Mouse (Mus musculus): ENCODE results near the gene Srms. TPM values are rescaled to one million over a fixed set of nuclear protein-coding genes. Genes with fewer than 3 reads are reported as not detected.
A peak's percentile ranks its signal among the peaks of the same experiment; 100 is the strongest.

Gene Srms
- polyA plus RNA-seq, 1 experiment from 2014 or later = 2.6 TPM

DNA sequence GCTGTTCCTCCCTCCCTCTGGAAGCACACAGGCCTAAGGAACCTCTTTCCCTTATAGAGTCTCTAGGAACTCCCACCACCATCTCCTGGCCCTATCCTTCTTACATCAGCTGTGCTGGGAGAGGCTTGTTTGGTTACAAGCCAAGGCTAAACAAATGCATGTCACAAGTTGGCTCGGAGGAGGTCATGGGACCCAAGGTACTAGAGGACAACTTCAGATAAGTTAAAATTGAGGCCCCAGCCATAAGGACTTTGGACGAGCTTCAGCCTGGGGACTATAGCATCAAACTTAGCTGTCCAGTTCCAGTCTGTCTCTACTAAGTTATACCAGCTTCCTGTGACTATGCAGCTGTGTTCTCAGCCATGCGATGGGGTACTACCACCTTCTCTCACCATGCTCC lies 14.1 kb upstream of the Srms start:
- 68% methylated on average over 3 of the region's 3 CpGs for WGBS
- 0 out of 2 replicates have a peak, but pooled peaks have one; percentile 2 for ATAC-seq
- Histone ChIP-seq H3K27ac (ENCODE audit: low read length) (no peak overlapping the region), H3K36me3 (ENCODE audit: insufficient read depth, low read length) (peaks cover 21% of the 10 kb centered on the region; the same call in 1 of the 2 replicates), H3K4me1 (ENCODE audit: insufficient read depth, low read depth, low read length) (peaks cover 5% of the 10 kb centered on the region; the same call in 1 of the 2 replicates), H3K9ac (replicated peaks; ENCODE audit: low read depth) (no peak overlapping the region), H3K9me3 (ENCODE audit: low read length) (no peaks in the 10 kb centered on the region), H3K4me3 (ENCODE audit: low read depth, low read length) (no peak overlapping the region), H3K27me3 (replicated peaks; ENCODE audit: insufficient read depth, low read length) (no peaks in the 10 kb centered on the region), H3K4me2 (replicated peaks; ENCODE audit: low read depth, low read length) (no peak overlapping the region)
- no peak for TF ChIP-seq EP300 (IDR thresholded peaks at IDR 0.05)
- no peak for TF ChIP-seq CTCF (IDR thresholded peaks at IDR 0.05)
- DNase-seq (ENCODE audit: low spot score) = no peak

DNA sequence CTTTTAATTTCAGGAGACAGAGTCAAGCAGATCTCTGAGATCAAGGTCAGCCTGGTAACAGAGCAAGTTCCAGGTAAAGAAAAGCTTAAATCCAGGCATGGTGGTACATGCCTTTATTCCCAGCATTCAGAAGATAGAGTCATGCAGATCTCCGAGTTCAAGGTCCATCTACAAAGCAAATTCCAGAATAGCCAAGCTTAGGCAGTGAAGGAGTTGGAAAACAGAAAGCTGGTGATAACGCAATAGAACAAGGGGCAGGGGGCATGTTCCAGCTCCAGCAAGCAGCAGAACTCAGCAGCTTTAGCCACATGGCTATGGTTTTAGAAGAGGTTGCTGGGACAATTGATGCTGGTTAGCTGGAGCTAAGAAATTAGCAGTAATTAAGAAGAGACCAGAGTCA lies 12.0 kb upstream of the Srms start:
- H3K4me2 ChIP-seq (replicated peaks; ENCODE audit: low read depth, low read length) = no peak overlapping the region
- H3K9me3 ChIP-seq (ENCODE audit: low read length) = no peaks in the 10 kb centered on the region
- H3K27ac ChIP-seq (ENCODE audit: low read length) = no peak overlapping the region
- no peak for ATAC-seq
- DNase-seq (ENCODE audit: low spot score) = no peak
- no peak overlapping the region for H3K4me3 ChIP-seq (ENCODE audit: low read depth, low read length)
- peaks cover 6% of the 10 kb centered on the region; the same call in 1 of the 2 replicates for H3K36me3 ChIP-seq (ENCODE audit: insufficient read depth, low read length)
- H3K9ac ChIP-seq (replicated peaks; ENCODE audit: low read depth) = no peak overlapping the region
- TF ChIP-seq EP300 (IDR thresholded peaks at IDR 0.05) (no peak), CTCF (IDR thresholded peaks at IDR 0.05) (no peak)
- WGBS = 82% methylated on average over 2 of the region's 2 CpGs
- H3K27me3 ChIP-seq (replicated peaks; ENCODE audit: insufficient read depth, low read length) = no peaks in the 10 kb centered on the region
- peaks cover 15% of the 10 kb centered on the region; the same call in 1 of the 2 replicates for H3K4me1 ChIP-seq (ENCODE audit: insufficient read depth, low read depth, low read length)

DNA sequence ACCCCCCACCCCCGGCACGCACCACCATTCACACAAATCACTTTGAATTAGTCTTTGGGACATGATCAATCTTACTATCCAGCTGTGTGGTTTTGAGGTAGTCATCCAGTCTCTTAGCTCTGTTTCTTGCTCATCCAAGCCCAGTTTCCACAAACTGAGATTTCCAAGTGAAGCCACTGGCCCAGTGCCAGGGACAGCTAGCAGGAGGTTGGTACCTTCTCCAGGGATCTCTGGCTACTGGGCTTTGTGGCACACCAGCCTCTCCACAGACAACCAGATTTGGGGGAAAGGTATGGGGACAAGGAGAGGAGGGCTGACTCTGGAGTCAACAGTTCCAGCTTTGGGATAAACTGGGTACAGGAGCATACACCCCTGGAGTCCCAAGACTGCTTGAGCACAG lies 7.4 kb upstream of the Srms start:
- 20% methylated on average over 2 of the region's 2 CpGs for WGBS
- ATAC-seq (no peak), DNase-seq (ENCODE audit: low spot score) (no peak)
- Histone ChIP-seq H3K4me1 (ENCODE audit: insufficient read depth, low read depth, low read length) (peaks cover 12% of the 10 kb centered on the region; the same call in 1 of the 2 replicates), H3K27ac (ENCODE audit: low read length) (peak overlapping the region; percentile 83), H3K9me3 (ENCODE audit: low read length) (no peaks in the 10 kb centered on the region), H3K36me3 (ENCODE audit: insufficient read depth, low read length) (no peaks in the 10 kb centered on the region), H3K4me3 (ENCODE audit: low read depth, low read length) (no peak overlapping the region), H3K27me3 (replicated peaks; ENCODE audit: insufficient read depth, low read length) (no peaks in the 10 kb centered on the region), H3K4me2 (replicated peaks; ENCODE audit: low read depth, low read length) (peak overlapping the region; percentile 43), H3K9ac (replicated peaks; ENCODE audit: low read depth) (no peak overlapping the region)
- TF ChIP-seq CTCF (IDR thresholded peaks at IDR 0.05) = no peak
- TF ChIP-seq EP300 (IDR thresholded peaks at IDR 0.05) = no peak

DNA sequence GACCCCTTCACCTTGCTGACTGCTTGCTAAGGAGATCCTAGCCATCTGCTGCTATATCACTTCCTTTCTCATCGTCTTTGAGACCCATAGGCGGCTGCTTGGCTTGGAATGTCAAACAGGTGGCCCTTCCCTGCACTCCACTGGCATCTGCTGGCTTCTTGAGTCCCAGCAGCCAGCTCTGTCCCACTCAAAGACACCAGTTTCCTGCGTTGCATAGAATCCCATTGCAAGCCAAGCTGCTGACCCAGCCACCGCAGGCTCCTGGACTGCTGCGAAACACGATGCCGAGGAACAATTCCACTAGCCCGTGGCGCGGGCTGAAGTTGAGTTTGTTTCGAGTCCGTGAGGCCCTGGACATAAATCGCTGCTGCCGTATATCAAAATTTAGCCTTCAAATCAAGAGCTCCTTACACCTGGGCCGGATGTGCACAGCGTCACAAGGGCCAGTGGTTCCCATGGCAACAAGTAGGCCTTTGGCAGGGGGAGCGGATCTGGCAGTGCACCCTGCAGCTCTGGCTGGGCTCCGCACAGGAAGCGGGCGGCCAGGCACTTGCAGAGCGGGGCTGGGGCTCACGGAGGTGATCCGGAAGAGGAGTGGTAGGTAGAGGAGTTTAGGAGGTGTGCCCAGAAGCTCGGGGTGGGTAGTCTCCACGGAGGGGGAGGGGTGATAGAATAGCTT lies 6.7 kb upstream of the Srms start, which contains the start of gene Fndc11:
Gene Fndc11 (plus strand): TSS at position 476 of the 679 bp plus-strand sequence.
- 0 out of 2 replicates have a peak, but pooled peaks have one; percentile 6 for TF ChIP-seq EP300 (IDR thresholded peaks at IDR 0.05)
- TF ChIP-seq CTCF (IDR thresholded peaks at IDR 0.05) = peak; percentile 63
- Histone ChIP-seq H3K27ac (ENCODE audit: low read length) (peak within 1 kb of the TSS; percentile 83), H3K9me3 (ENCODE audit: low read length) (no peaks in the 10 kb centered on the region), H3K4me1 (ENCODE audit: insufficient read depth, low read depth, low read length) (peaks cover 12% of the 10 kb centered on the region; the same call in 1 of the 2 replicates), H3K4me3 (ENCODE audit: low read depth, low read length) (peak within 1 kb of the TSS; percentile 12; the same call in 1 of the 2 replicates), H3K9ac (replicated peaks; ENCODE audit: low read depth) (no peak within 1 kb of the TSS), H3K36me3 (ENCODE audit: insufficient read depth, low read length) (no peaks in the 10 kb centered on the region), H3K27me3 (replicated peaks; ENCODE audit: insufficient read depth, low read length) (no peaks in the 10 kb centered on the region), H3K4me2 (replicated peaks; ENCODE audit: low read depth, low read length) (peak within 1 kb of the TSS; percentile 43)
- DNase-seq (ENCODE audit: low spot score) (peak; percentile 93), ATAC-seq (peak; percentile 98)
- 1% methylated on average over 25 of the region's 25 CpGs for WGBS

DNA sequence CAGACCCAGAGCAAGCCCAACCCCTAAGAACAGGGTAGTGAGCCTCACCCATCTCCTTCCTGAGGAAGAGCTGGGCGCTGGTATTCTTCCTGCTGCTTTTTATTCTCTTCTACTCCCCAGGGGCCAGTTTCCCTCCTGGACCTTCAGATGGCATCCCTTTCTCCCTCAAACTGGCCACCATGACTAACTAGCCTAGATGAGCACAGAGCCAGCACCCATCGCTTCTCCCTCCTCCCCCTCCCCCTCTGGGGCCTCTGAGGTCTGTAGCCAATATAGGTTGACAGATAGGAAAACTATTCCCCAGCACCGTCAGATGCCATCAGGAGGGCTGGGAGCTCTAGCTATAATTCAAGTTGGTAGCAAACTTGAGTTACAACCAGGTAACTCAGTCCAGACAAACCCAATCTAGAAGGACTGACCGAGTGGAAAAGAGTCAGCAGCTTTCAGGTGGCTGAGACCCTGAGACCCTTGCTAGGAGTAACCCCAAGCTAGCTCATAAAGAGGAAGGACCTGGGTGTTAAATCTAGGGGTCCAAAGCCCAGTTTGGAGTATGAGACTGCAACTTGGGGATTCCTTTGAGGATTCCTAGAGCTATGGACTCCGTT lies 6.0 kb upstream of the Srms start:
- no peaks in the 10 kb centered on the region for H3K9me3 ChIP-seq (ENCODE audit: low read length)
- H3K4me1 ChIP-seq (ENCODE audit: insufficient read depth, low read depth, low read length) = peaks cover 12% of the 10 kb centered on the region; the same call in 1 of the 2 replicates
- H3K4me3 ChIP-seq (ENCODE audit: low read depth, low read length) = no peak overlapping the region
- no peak overlapping the region for H3K9ac ChIP-seq (replicated peaks; ENCODE audit: low read depth)
- peak overlapping the region; percentile 83 for H3K27ac ChIP-seq (ENCODE audit: low read length)
- peak; percentile 24 for DNase-seq (ENCODE audit: low spot score)
- no peaks in the 10 kb centered on the region for H3K27me3 ChIP-seq (replicated peaks; ENCODE audit: insufficient read depth, low read length)
- H3K36me3 ChIP-seq (ENCODE audit: insufficient read depth, low read length) = no peaks in the 10 kb centered on the region
- ATAC-seq = no peak
- 53% methylated on average over 5 of the region's 5 CpGs for WGBS
- TF ChIP-seq CTCF (IDR thresholded peaks at IDR 0.05) (no peak), EP300 (IDR thresholded peaks at IDR 0.05) (no peak)
- H3K4me2 ChIP-seq (replicated peaks; ENCODE audit: low read depth, low read length) = peak overlapping the region; percentile 43

DNA sequence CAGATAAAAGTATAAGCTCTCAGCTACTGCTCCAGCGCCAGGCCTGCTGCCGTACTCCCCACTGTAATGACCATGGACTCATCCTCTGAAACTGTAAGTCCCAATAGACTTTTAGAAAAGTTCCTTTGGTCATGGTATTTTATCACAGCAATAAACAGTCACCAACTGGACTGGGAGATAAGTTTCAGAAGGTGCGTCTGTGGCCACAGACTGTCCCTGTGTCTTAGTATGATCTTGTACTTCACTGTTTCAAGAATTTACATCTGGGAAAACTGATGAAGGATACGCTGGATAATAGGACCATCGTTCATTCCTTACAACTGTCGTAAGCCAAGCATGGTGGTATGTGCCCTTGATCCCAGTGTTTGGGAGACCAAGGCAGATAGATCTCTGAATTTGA lies 3.1 kb upstream of the Srms start:
- ATAC-seq = no peak
- no peak overlapping the region for H3K4me3 ChIP-seq (ENCODE audit: low read depth, low read length)
- H3K9ac ChIP-seq (replicated peaks; ENCODE audit: low read depth) = no peak overlapping the region
- TF ChIP-seq CTCF (IDR thresholded peaks at IDR 0.05) = no peak
- no peak for TF ChIP-seq EP300 (IDR thresholded peaks at IDR 0.05)
- 83% methylated on average over 6 of the region's 6 CpGs for WGBS
- no peaks in the 10 kb centered on the region for H3K36me3 ChIP-seq (ENCODE audit: insufficient read depth, low read length)
- no peaks in the 10 kb centered on the region for H3K27me3 ChIP-seq (replicated peaks; ENCODE audit: insufficient read depth, low read length)
- H3K4me1 ChIP-seq (ENCODE audit: insufficient read depth, low read depth, low read length) = peaks cover 12% of the 10 kb centered on the region; the same call in 1 of the 2 replicates
- H3K9me3 ChIP-seq (ENCODE audit: low read length) = no peaks in the 10 kb centered on the region
- no peak overlapping the region for H3K27ac ChIP-seq (ENCODE audit: low read length)
- DNase-seq (ENCODE audit: low spot score) = no peak
- no peak overlapping the region for H3K4me2 ChIP-seq (replicated peaks; ENCODE audit: low read depth, low read length)

Measured in lung, postnatal 0 days (tissue).